Mouse (Mus musculus) retina, embryonic 14.5 days (tissue): ENCODE data around the gene Spdef.

Experiments
- DNase-seq: peaks from one replicate; pipeline ENCODE4 v3.0.0-alpha.2; 2015; ENCODE audit warnings: low spot score

Gene Spdef

GRCm38 (mm10) chr17:27677756-27678155 lies 51.0 kb downstream of the Spdef start:
- DNase-seq, result no peak

- DNase-seq, result no peak
Measured at GRCm38 (mm10) chr17:27676270-27676669, 52.5 kb downstream of the Spdef start.

GRCm38 (mm10) chr17:27675453-27675852 lies 53.3 kb downstream of the Spdef start:
- no peak for DNase-seq

- no peak for DNase-seq
Measured at GRCm38 (mm10) chr17:27673945-27674344, 54.8 kb downstream of the Spdef start.

GRCm38 (mm10) chr17:27671720-27672119 lies 57.0 kb downstream of the Spdef start:
- DNase-seq, result no peak
